ENCODE assay signal across 9 mouse cellular contexts in genomic region chrX:139219017-139219416, GRCm38 (mm10). TPM values are rescaled to one million over a fixed set of nuclear protein-coding genes. Genes with fewer than 3 reads are reported as not detected.
DNase-seq lines count a peak whose midpoint lies in the region; ATAC-seq and TF ChIP-seq lines count a peak whose summit lies in the region.
"Had no signal": no experiment of that assay in that cellular context is flagged by ENCODE, and none has a peak within 500 bp of the region (broad histone marks: within the 10 kb centered on the region; RNA-seq: fewer than 3 reads in every experiment).

No protein-coding gene starts in this region.

- peaks cover 2% of the 10 kb centered on the region; the same call in 1 of the 2 replicates for H3K4me1 ChIP-seq in heart, postnatal 0 days (ENCODE audit: control insufficient read depth, insufficient read depth)
- peaks cover 17% of the 10 kb centered on the region; the same call in 1 of the 2 replicates for H3K4me1 ChIP-seq in heart, embryonic 12.5 days (replicated peaks)
- no peaks in the 10 kb centered on the region for H3K4me1 ChIP-seq in forebrain, postnatal 0 days (ENCODE audit: insufficient read depth)
- 0 out of 2 replicates have a peak, but pooled peaks cover 3% of the 10 kb centered on the region for H3K4me1 ChIP-seq in midbrain, embryonic 14.5 days (ENCODE audit: control insufficient read depth, insufficient read depth, low read length)

- H3K4me2 ChIP-seq in heart, postnatal 0 days (ENCODE audit: low read depth, low read length) = no peak overlapping the region
- no peak overlapping the region for H3K4me2 ChIP-seq in heart, embryonic 12.5 days
- no peak overlapping the region for H3K4me2 ChIP-seq in forebrain, postnatal 0 days (ENCODE audit: low read depth)
- no peak overlapping the region for H3K4me2 ChIP-seq in midbrain, embryonic 14.5 days (ENCODE audit: low read length)

- peaks cover 6% of the 10 kb centered on the region for H3K79me2 ChIP-seq in C2C12 (ENCODE audit: control insufficient read depth, insufficient read depth)

- H3K9me3 ChIP-seq in heart, postnatal 0 days (replicated peaks; ENCODE audit: control insufficient read depth, low read length) = no peaks in the 10 kb centered on the region
- H3K9me3 ChIP-seq in heart, embryonic 12.5 days (replicated peaks) = no peaks in the 10 kb centered on the region
- H3K9me3 ChIP-seq in forebrain, postnatal 0 days (ENCODE audit: low read length) = no peaks in the 10 kb centered on the region
- no peaks in the 10 kb centered on the region for H3K9me3 ChIP-seq in midbrain, embryonic 14.5 days (ENCODE audit: control insufficient read depth, low read length)

- no peak for ATAC-seq in heart, postnatal 0 days (ENCODE audit: insufficient read depth, low read depth)
- ATAC-seq in heart, embryonic 12.5 days (ENCODE audit: insufficient number of reproducible peaks, low FRiP score) = no peak
- peak; percentile 60 for ATAC-seq in forebrain, postnatal 0 days
- no peak for ATAC-seq in midbrain, embryonic 14.5 days (ENCODE audit: low FRiP score, low TSS enrichment)

- WGBS in heart, postnatal 0 days = 24% methylated on average over 2 of the region's 2 CpGs
- 30% methylated on average over 2 of the region's 2 CpGs for WGBS in heart, embryonic 12.5 days
- WGBS in forebrain, postnatal 0 days = 28% methylated on average over 2 of the region's 2 CpGs
- WGBS in midbrain, embryonic 14.5 days = 35% methylated on average over 2 of the region's 2 CpGs

- DNase-seq in heart, postnatal 0 days (ENCODE audit: low spot score) = peak; percentile 31
- DNase-seq in adrenal gland, postnatal 10 days = peak; percentile 56
- peak; percentile 70 for DNase-seq in forebrain, postnatal 0 days
- peak; percentile 5 to 41 for DNase-seq in layer of hippocampus, adult 8-10 months (ENCODE audit: low spot score in 2 of 2)
- DNase-seq in midbrain, embryonic 14.5 days = peak; percentile 82
- DNase-seq in spleen, postnatal 36 days (ENCODE audit: low spot score in 2 of 2) = no peak

- TF ChIP-seq EP300 in heart, postnatal 0 days (IDR thresholded peaks at IDR 0.05; ENCODE audit: low read depth) = no peak

- peak; percentile 50 for TF ChIP-seq CTCF in heart, postnatal 0 days (IDR thresholded peaks at IDR 0.05; ENCODE audit: low read depth)
- TF ChIP-seq CTCF in C2C12 (IDR thresholded peaks at IDR 0.05; ENCODE audit: control insufficient read depth, insufficient read depth, insufficient read length) = peak; percentile 15
- peak; percentile 67 for TF ChIP-seq CTCF in forebrain, postnatal 0 days (IDR thresholded peaks at IDR 0.05; ENCODE audit: low read depth)

- no peaks in the 10 kb centered on the region for H3K79me3 ChIP-seq in C2C12 (ENCODE audit: low read depth)

- peak overlapping the region; percentile 38; the same call in 1 of the 2 replicates for H3K27ac ChIP-seq in heart, postnatal 0 days (ENCODE audit: low read depth)
- H3K27ac ChIP-seq in heart, embryonic 12.5 days (ENCODE audit: poor library complexity, severe bottlenecking) = no peak overlapping the region
- H3K27ac ChIP-seq in forebrain, postnatal 0 days (ENCODE audit: low read depth, low read length) = no peak overlapping the region
- no peak overlapping the region for H3K27ac ChIP-seq in midbrain, embryonic 14.5 days (replicated peaks; ENCODE audit: low read depth, low read length)

- H3K27me3 ChIP-seq in heart, postnatal 0 days (ENCODE audit: control insufficient read depth, insufficient read depth, low read length) = no peaks in the 10 kb centered on the region
- H3K27me3 ChIP-seq in heart, embryonic 12.5 days (replicated peaks) = no peaks in the 10 kb centered on the region
- H3K27me3 ChIP-seq in C2C12 (ENCODE audit: control insufficient read depth, insufficient read depth, insufficient read length) = no peaks in the 10 kb centered on the region
- no peaks in the 10 kb centered on the region for H3K27me3 ChIP-seq in forebrain, postnatal 0 days (ENCODE audit: insufficient read depth, low read length)
- no peaks in the 10 kb centered on the region for H3K27me3 ChIP-seq in midbrain, embryonic 14.5 days (ENCODE audit: control insufficient read depth, insufficient read depth, low read length)

- H3ac ChIP-seq in C2C12 (ENCODE audit: control insufficient read depth, insufficient read length, low read depth) = no peak overlapping the region

- no peak overlapping the region for H3K4me3 ChIP-seq in heart, postnatal 0 days (ENCODE audit: low read depth, low read length)
- H3K4me3 ChIP-seq in heart, embryonic 12.5 days = no peak overlapping the region
- no peak overlapping the region for H3K4me3 ChIP-seq in C2C12 (ENCODE audit: insufficient read depth, poor library complexity, severe bottlenecking)
- no peak overlapping the region for H3K4me3 ChIP-seq in forebrain, postnatal 0 days (ENCODE audit: low read depth, low read length)
- no peak overlapping the region for H3K4me3 ChIP-seq in midbrain, embryonic 14.5 days (replicated peaks; ENCODE audit: low read depth, low read length)

- no peaks in the 10 kb centered on the region for H3K36me3 ChIP-seq in heart, postnatal 0 days (replicated peaks; ENCODE audit: control insufficient read depth, insufficient read depth, low read length)
- no peaks in the 10 kb centered on the region for H3K36me3 ChIP-seq in heart, embryonic 12.5 days
- no peaks in the 10 kb centered on the region for H3K36me3 ChIP-seq in C2C12 (ENCODE audit: control insufficient read depth, insufficient read depth)
- no peaks in the 10 kb centered on the region for H3K36me3 ChIP-seq in forebrain, postnatal 0 days (ENCODE audit: insufficient read depth)
- no peaks in the 10 kb centered on the region for H3K36me3 ChIP-seq in midbrain, embryonic 14.5 days (ENCODE audit: control insufficient read depth, insufficient read depth, low read length)

- no peak overlapping the region for H3K9ac ChIP-seq in heart, postnatal 0 days (replicated peaks; ENCODE audit: low read depth, low read length)
- no peak overlapping the region for H3K9ac ChIP-seq in heart, embryonic 12.5 days
- no peak overlapping the region for H3K9ac ChIP-seq in forebrain, postnatal 0 days
- no peak overlapping the region for H3K9ac ChIP-seq in midbrain, embryonic 14.5 days (replicated peaks; ENCODE audit: low read length)

TF ChIP-seq in C2C12, 6 proteins besides CTCF, POLR2A, EP300 and RAD21:
- no peak for TF ChIP-seq MYOD1 (IDR thresholded peaks at IDR 0.05; ENCODE audit: control insufficient read depth, insufficient read length, low read depth)
- no peak for TF ChIP-seq USF1 (IDR thresholded peaks at IDR 0.05; ENCODE audit: low read depth)
- TF ChIP-seq CEBPB (IDR thresholded peaks at IDR 0.05; ENCODE audit: low read depth) = no peak
- no peak for TF ChIP-seq MAX (IDR thresholded peaks at IDR 0.05)
- TF ChIP-seq MYOG (IDR thresholded peaks at IDR 0.05; ENCODE audit: control insufficient read depth, extremely low read depth, insufficient read length) = no peak
- TF ChIP-seq FOSL1 (IDR thresholded peaks at IDR 0.05; ENCODE audit: insufficient read depth, low read length, poor library complexity, severe bottlenecking) = no peak

RNA-seq across cellular contexts. Expression of gene Mum1l1, which starts 9.2 kb away (rescaled TPM):
- 8.4 and 12.2 TPM in 2 replicates for total RNA-seq in heart, postnatal 0 days (2014; rRNA removed; ENCODE audit: low replicate concordance)
- polyA plus RNA-seq in heart, postnatal 0 days (2015; fragmentation: Nextera tagmentation; extraction: Ambion mirVana) = 16.0 and 16.9 TPM in 2 replicates
- polyA plus RNA-seq in heart, embryonic 12.5 days (2016; fragmentation: Nextera tagmentation; extraction: Ambion mirVana) = 38.8 and 46.4 TPM in 2 replicates
- 4.2 TPM for polyA plus RNA-seq in C2C12 (2012; fragmentation: generic; extraction: Trizol)
- 1 to 10 TPM; 4.5 to 6.3 TPM for total RNA-seq in adrenal gland, postnatal 10 days (2021)
- total RNA-seq in forebrain, postnatal 0 days (2014; rRNA removed) = 4.3 and 6.5 TPM in 2 replicates
- 4.9 and 5.4 TPM in 2 replicates for polyA plus RNA-seq in forebrain, postnatal 0 days (2015; fragmentation: Nextera tagmentation; extraction: Ambion mirVana)
- total RNA-seq in layer of hippocampus, adult 8-10 months (2022) = 1 to 10 TPM; 3.5 to 7.5 (median 6.1) TPM
- 7.3 and 10.2 TPM in 2 replicates for polyA plus RNA-seq in midbrain, embryonic 14.5 days (2014; fragmentation: Nextera tagmentation; extraction: Ambion mirVana)

RNA-seq across cellular contexts. Expression of gene 4933428M09Rik, which starts 40.0 kb away (rescaled TPM):
- total RNA-seq in heart, postnatal 0 days (2014; rRNA removed; ENCODE audit: low replicate concordance) = not detected in 2 replicates
- polyA plus RNA-seq in heart, postnatal 0 days (2015; fragmentation: Nextera tagmentation; extraction: Ambion mirVana) = not detected in 2 replicates
- polyA plus RNA-seq in heart, embryonic 12.5 days (2016; fragmentation: Nextera tagmentation; extraction: Ambion mirVana) = not detected in 2 replicates
- not detected for polyA plus RNA-seq in C2C12 (2012; fragmentation: generic; extraction: Trizol)
- not detected for total RNA-seq in adrenal gland, postnatal 10 days (2021)
- not detected in 2 replicates for total RNA-seq in forebrain, postnatal 0 days (2014; rRNA removed)
- polyA plus RNA-seq in forebrain, postnatal 0 days (2015; fragmentation: Nextera tagmentation; extraction: Ambion mirVana) = not detected in 2 replicates
- not detected for total RNA-seq in layer of hippocampus, adult 8-10 months (2022)
- not detected in 2 replicates for polyA plus RNA-seq in midbrain, embryonic 14.5 days (2014; fragmentation: Nextera tagmentation; extraction: Ambion mirVana)
- total RNA-seq: layer of hippocampus, adult 18-20 months had no signal

Comparison
In these comparisons a context has a peak if more than half of its experiments do, and no peak if none do; other contexts are left out.
1. DNase-seq: peak in heart, postnatal 0 days (single experiment), adrenal gland, postnatal 10 days (single experiment), forebrain, postnatal 0 days (single experiment), layer of hippocampus, adult 8-10 months (2 of 2) and midbrain, embryonic 14.5 days (single experiment); none in spleen, postnatal 36 days (0 of 2).
2. CTCF ChIP-seq: peak in every context shown above with its lines; median percentile 67 in forebrain, postnatal 0 days; 50 in heart, postnatal 0 days; 15 in C2C12.